Mouse (Mus musculus): Measurements from ENCODE around the gene Mas1. TPM values are rescaled to one million over a fixed set of nuclear protein-coding genes. Genes with fewer than 3 reads are reported as not detected.

Mas1 gene
- total and polyA plus RNA-seq, 2 experiments from 2014 or later: 1.5 to 2.4 TPM

GRCm38 (mm10) chr17:12872275-12873028 is 4.5 kb upstream of the Mas1 start:
- no peaks in the 10 kb centered on the region for H3K4me1 ChIP-seq (ENCODE audit: insufficient read depth)
- ATAC-seq (peak; percentile 32; the same call in 1 of the 2 replicates), DNase-seq (no peak)
- 56% methylated on average over 16 of the region's 16 CpGs for WGBS
- no peaks in the 10 kb centered on the region for H3K36me3 ChIP-seq (ENCODE audit: insufficient read depth)
- no peak overlapping the region for H3K4me3 ChIP-seq (ENCODE audit: low read depth, low read length)
- TF ChIP-seq CTCF (IDR thresholded peaks at IDR 0.05; ENCODE audit: low read depth): no peak
- no peaks in the 10 kb centered on the region for H3K27me3 ChIP-seq (ENCODE audit: insufficient read depth, low read length)
- H3K9ac ChIP-seq: no peak overlapping the region
- no peak overlapping the region for H3K4me2 ChIP-seq (ENCODE audit: low read depth)
- no peaks in the 10 kb centered on the region for H3K9me3 ChIP-seq (ENCODE audit: low read length)
- H3K27ac ChIP-seq (ENCODE audit: low read depth, low read length): no peak overlapping the region

- DNase-seq: no peak
Observed at GRCm38 (mm10) chr17:12868640-12869039, 697 bp upstream of the Mas1 start.

DNA sequence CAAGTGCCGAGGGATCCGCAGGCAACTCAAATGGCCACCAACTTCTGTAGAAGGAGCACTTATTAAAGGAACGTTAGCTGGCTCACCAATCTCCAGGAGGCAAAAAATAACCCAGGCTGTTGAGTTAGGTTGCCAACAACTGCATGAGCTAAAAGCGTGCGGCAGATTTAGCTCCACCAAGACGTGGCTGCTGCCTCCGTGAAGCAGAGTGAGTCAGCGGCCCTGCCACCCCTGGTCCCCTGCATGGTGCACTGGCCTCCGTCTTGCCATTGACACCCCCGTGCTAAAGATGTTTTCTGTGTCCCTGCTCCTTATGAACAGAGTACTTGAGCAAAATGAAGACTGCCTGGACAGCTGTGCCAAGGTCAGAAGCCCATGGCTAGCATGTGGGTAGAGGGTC is 1.1 kb downstream of the Mas1 start:
- ATAC-seq (no peak), DNase-seq (no peak)
- no peaks in the 10 kb centered on the region for H3K36me3 ChIP-seq (ENCODE audit: insufficient read depth)
- no peak overlapping the region for H3K4me3 ChIP-seq (ENCODE audit: low read depth, low read length)
- no peaks in the 10 kb centered on the region for H3K4me1 ChIP-seq (ENCODE audit: insufficient read depth)
- TF ChIP-seq CTCF (IDR thresholded peaks at IDR 0.05; ENCODE audit: low read depth): no peak
- H3K9ac ChIP-seq: no peak overlapping the region
- no peaks in the 10 kb centered on the region for H3K9me3 ChIP-seq (ENCODE audit: low read length)
- no peak overlapping the region for H3K27ac ChIP-seq (ENCODE audit: low read depth, low read length)
- WGBS: 79% methylated on average over 10 of the region's 10 CpGs
- no peaks in the 10 kb centered on the region for H3K27me3 ChIP-seq (ENCODE audit: insufficient read depth, low read length)
- H3K4me2 ChIP-seq (ENCODE audit: low read depth): no peak overlapping the region

More at GRCm38 (mm10) chr17:12868640-12869039, 697 bp upstream of the Mas1 start:
- no peak for TF ChIP-seq CTCF (IDR thresholded peaks at IDR 0.05; ENCODE audit: low read depth)
- WGBS: 53% methylated on average over 4 of the region's 4 CpGs
- no peak overlapping the region for H3K4me3 ChIP-seq (ENCODE audit: low read depth, low read length)
- no peak for ATAC-seq
- no peak overlapping the region for H3K27ac ChIP-seq (ENCODE audit: low read depth, low read length)
- H3K4me2 ChIP-seq (ENCODE audit: low read depth): no peak overlapping the region
- H3K36me3 ChIP-seq (ENCODE audit: insufficient read depth): no peaks in the 10 kb centered on the region
- H3K27me3 ChIP-seq (ENCODE audit: insufficient read depth, low read length): no peaks in the 10 kb centered on the region
- no peaks in the 10 kb centered on the region for H3K9me3 ChIP-seq (ENCODE audit: low read length)
- H3K4me1 ChIP-seq (ENCODE audit: insufficient read depth): no peaks in the 10 kb centered on the region
- H3K9ac ChIP-seq: no peak overlapping the region

DNA sequence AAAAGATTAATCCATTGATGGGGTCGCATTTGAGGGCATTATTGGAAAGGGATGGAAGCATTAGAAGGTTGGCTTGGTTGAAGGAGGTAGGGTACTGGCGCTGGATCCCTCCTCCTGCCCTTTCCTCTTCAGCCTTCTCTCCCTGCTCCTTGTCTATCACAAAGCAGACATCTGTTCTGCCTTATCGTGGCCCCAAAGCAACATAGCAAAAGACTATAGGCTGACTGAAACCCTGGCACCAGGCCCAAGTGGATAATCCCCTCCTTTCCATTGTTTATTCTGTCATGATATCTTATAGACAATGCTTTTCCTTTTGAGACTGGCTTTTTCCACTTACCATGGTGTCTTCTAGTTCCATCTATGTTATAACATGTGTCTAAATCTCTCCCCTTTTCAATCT is 2.5 kb downstream of the Mas1 start:
- H3K9ac ChIP-seq: no peak overlapping the region
- no peak overlapping the region for H3K27ac ChIP-seq (ENCODE audit: low read depth, low read length)
- DNase-seq (no peak), ATAC-seq (no peak)
- WGBS: 38% methylated on average over 3 of the region's 3 CpGs
- no peak for TF ChIP-seq CTCF (IDR thresholded peaks at IDR 0.05; ENCODE audit: low read depth)
- H3K36me3 ChIP-seq (ENCODE audit: insufficient read depth): no peaks in the 10 kb centered on the region
- no peak overlapping the region for H3K4me3 ChIP-seq (ENCODE audit: low read depth, low read length)
- H3K9me3 ChIP-seq (ENCODE audit: low read length): no peaks in the 10 kb centered on the region
- no peak overlapping the region for H3K4me2 ChIP-seq (ENCODE audit: low read depth)
- H3K4me1 ChIP-seq (ENCODE audit: insufficient read depth): no peaks in the 10 kb centered on the region
- H3K27me3 ChIP-seq (ENCODE audit: insufficient read depth, low read length): no peaks in the 10 kb centered on the region

DNA sequence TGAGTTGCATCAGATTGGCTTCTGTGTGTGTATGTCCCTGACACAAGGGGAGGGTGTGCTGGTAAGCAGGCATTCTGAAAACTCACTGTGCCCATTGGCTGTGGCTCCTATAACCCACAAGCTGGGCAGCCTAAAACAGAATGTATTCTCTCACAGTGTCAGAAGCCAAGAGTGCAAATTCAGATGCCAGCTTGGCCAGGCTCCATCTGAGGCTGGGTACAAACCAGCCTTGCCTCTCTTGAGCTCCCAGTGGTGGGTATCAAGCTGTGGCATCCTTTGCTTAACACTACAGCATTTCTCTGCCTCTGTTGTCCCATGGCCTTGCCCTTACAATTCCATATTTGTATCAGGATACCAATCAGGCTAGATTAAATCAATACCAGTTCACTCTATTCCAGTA is 3.8 kb downstream of the Mas1 start:
- DNase-seq (no peak), ATAC-seq (peak; percentile 56)
- H3K4me3 ChIP-seq (ENCODE audit: low read depth, low read length): no peak overlapping the region

DNA sequence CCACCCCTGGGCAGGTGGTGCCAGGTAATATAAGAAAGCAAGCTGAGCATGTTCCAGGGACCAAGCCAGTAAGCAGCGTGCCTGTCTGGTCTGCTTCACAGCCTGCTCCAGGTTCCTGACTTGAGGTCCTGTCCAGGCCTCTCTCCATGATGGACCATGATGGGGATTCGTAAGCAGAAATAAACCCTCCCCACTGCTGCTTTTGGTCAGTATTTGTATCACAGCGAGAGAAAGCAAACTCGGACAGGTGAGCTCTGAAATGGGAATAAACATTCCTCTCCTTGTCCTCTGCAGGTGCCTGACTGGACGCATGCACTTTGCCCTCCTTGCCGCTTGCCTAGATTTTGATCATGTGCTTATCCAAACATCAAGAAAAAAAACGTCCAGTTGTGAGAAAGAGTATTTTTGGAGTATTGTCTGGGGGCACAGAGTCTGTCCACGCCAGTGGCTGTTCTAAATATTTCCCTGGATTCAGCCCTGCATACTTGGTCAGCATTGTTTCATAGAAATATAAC is 8.9 kb downstream of the Mas1 start:
- TF ChIP-seq CTCF (IDR thresholded peaks at IDR 0.05; ENCODE audit: low read depth): no peak

More for the DNA sequence above, 3.8 kb downstream of the Mas1 start:
- no peaks in the 10 kb centered on the region for H3K27me3 ChIP-seq (ENCODE audit: insufficient read depth, low read length)
- no peak for TF ChIP-seq CTCF (IDR thresholded peaks at IDR 0.05; ENCODE audit: low read depth)
- no peaks in the 10 kb centered on the region for H3K9me3 ChIP-seq (ENCODE audit: low read length)
- no peak overlapping the region for H3K4me2 ChIP-seq (ENCODE audit: low read depth)
- no peak overlapping the region for H3K9ac ChIP-seq
- H3K27ac ChIP-seq (ENCODE audit: low read depth, low read length): no peak overlapping the region
- no peaks in the 10 kb centered on the region for H3K36me3 ChIP-seq (ENCODE audit: insufficient read depth)
- no peaks in the 10 kb centered on the region for H3K4me1 ChIP-seq (ENCODE audit: insufficient read depth)

DNA sequence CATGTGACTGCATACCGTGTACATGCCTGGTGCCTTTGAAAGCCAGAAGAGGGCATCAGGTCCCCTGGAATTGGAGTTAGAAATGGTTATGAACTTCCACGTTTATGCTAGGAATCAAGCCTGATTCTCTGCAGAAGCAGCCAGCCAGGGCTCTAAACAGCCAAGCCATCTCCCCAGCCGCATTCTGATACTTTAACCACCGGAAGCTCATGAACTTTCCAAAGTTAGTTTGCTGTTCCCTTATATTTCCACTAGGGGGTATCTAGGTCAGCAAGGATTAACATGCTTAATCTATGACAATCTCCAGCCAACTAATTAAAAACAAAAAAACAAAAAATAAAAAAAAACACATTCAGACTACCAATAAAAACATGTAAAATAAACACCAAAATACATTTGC is 9.9 kb downstream of the Mas1 start:
- ATAC-seq (no peak), DNase-seq (no peak)
- Histone ChIP-seq H3K36me3 (ENCODE audit: insufficient read depth) (no peaks in the 10 kb centered on the region), H3K9ac (no peak overlapping the region), H3K4me2 (ENCODE audit: low read depth) (no peak overlapping the region), H3K4me1 (ENCODE audit: insufficient read depth) (no peaks in the 10 kb centered on the region), H3K27ac (ENCODE audit: low read depth, low read length) (no peak overlapping the region), H3K9me3 (ENCODE audit: low read length) (no peaks in the 10 kb centered on the region), H3K4me3 (ENCODE audit: low read depth, low read length) (no peak overlapping the region), H3K27me3 (ENCODE audit: insufficient read depth, low read length) (no peaks in the 10 kb centered on the region)
- peak; percentile 36; the same call in 1 of the 2 replicates for TF ChIP-seq CTCF (IDR thresholded peaks at IDR 0.05; ENCODE audit: low read depth)
- WGBS: 45% methylated on average over 4 of the region's 4 CpGs

More for the DNA sequence above, 8.9 kb downstream of the Mas1 start:
- H3K27ac ChIP-seq (ENCODE audit: low read depth, low read length): no peak overlapping the region
- no peak overlapping the region for H3K4me3 ChIP-seq (ENCODE audit: low read depth, low read length)
- no peaks in the 10 kb centered on the region for H3K4me1 ChIP-seq (ENCODE audit: insufficient read depth)
- no peak overlapping the region for H3K4me2 ChIP-seq (ENCODE audit: low read depth)
- ATAC-seq: no peak
- 80% methylated on average over 8 of the region's 8 CpGs for WGBS
- no peaks in the 10 kb centered on the region for H3K9me3 ChIP-seq (ENCODE audit: low read length)
- H3K36me3 ChIP-seq (ENCODE audit: insufficient read depth): no peaks in the 10 kb centered on the region
- no peaks in the 10 kb centered on the region for H3K27me3 ChIP-seq (ENCODE audit: insufficient read depth, low read length)
- H3K9ac ChIP-seq: no peak overlapping the region
- DNase-seq: no peak
